Mouse (Mus musculus) liver, embryonic 14.5 days (tissue): ENCODE measurements around the gene Ap1m1.

Experiments
- CTCF ChIP-seq: IDR thresholded peaks from 2 replicates; pipeline ENCODE4 v1.5.1; 2016; ENCODE audit warnings: antibody characterized with exemption, low read depth, control low read depth
- EP300 ChIP-seq: IDR thresholded peaks from 2 replicates; pipeline ENCODE4 v1.6.1; 2016; ENCODE audit warnings: antibody characterized with exemption, low read depth

- TF ChIP-seq CTCF, result no peak
- TF ChIP-seq EP300, result no peak
Observed at GRCm38 (mm10) chr8:72260585-72260984, 20.8 kb downstream of the Ap1m1 start.
